Mouse (Mus musculus) testis, adult 2 months (tissue): ENCODE results near the gene Fam184b. TPM values are rescaled to one million over a fixed set of nuclear protein-coding genes. Genes with fewer than 3 reads are reported as not detected.
A peak's percentile ranks its signal among the peaks of the same experiment; 100 is the strongest.

Experiments
- H3K27ac ChIP-seq: fragments of 200-500 bp; 2 replicates; pipeline ENCODE4 v1.5.1; 2012; ENCODE audit warnings: low read depth, low read length; ENCODE audit not compliant: control insufficient read depth, insufficient read depth
- H3K27me3 ChIP-seq: fragments of 200-500 bp; 2 replicates; pipeline ENCODE4 v1.6.1; 2012; ENCODE audit warnings: mild to moderate bottlenecking, low read length, moderate library complexity; ENCODE audit not compliant: control insufficient read depth, insufficient read depth
- H3K36me3 ChIP-seq: fragments of 200-500 bp; 2 replicates; pipeline ENCODE4 v1.6.1; 2012; ENCODE audit warnings: mild to moderate bottlenecking, low read length; ENCODE audit not compliant: control insufficient read depth, insufficient read depth
- H3K4me1 ChIP-seq: fragments of 200-500 bp; 2 replicates; pipeline ENCODE4 v1.6.1; 2012; ENCODE audit warnings: low read length; ENCODE audit not compliant: control insufficient read depth, insufficient read depth
- H3K4me3 ChIP-seq: fragments of 200-500 bp; 2 replicates; pipeline ENCODE4 v1.5.1; 2012; ENCODE audit warnings: low read depth, mild to moderate bottlenecking, low read length, moderate library complexity, mixed read lengths; ENCODE audit not compliant: control insufficient read depth
- CTCF ChIP-seq: fragments of 200-500 bp; IDR thresholded peaks from 2 replicates; pipeline ENCODE4 v1.5.1; 2012; ENCODE audit warnings: low read depth, mild to moderate bottlenecking, inconsistent platforms, low read length, moderate library complexity; ENCODE audit not compliant: control insufficient read depth, insufficient read depth, insufficient replicate concordance
- POLR2A ChIP-seq: fragments of 200-500 bp; IDR thresholded peaks from 2 replicates; pipeline ENCODE4 v1.6.1; 2012; ENCODE audit warnings: low read depth, mild to moderate bottlenecking, inconsistent platforms, low read length, moderate library complexity; ENCODE audit not compliant: control insufficient read depth
- polyA plus RNA-seq: library from polyadenylated mRNA; depleted of rRNA; stranded (reverse); fragments of >200 nt; gene quantifications from 2 replicates; pipeline ENCODE4 v1.2.3, GENCODE M21; 2012

Fam184b gene
- polyA plus RNA-seq, 1 experiment, result 0.21 TPM

DNA sequence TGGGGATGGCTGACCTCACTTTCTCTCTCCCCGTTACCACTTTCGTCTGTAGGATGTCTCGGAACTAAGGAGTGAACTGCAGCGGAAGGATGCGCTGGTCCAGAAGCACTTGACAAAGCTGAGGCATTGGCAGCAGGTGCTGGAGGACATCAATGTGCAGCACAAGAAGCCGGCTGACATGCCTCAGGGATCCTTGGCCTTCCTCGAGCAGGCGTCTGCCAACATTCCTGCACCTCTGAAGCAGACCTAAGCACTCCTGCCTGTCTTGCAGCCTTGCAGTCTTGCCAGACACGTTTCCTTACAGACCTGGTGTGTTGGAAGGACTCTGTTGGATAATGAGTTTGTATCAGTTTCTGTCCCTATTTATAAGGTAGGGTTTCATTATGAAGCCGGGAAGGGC, 114.3 kb downstream of the Fam184b start:
- no peak overlapping the region for H3K4me3 ChIP-seq
- no peak overlapping the region for H3K27ac ChIP-seq
- H3K27me3 ChIP-seq, result no peaks in the 10 kb centered on the region
- no peaks in the 10 kb centered on the region; the same call in none of the 2 replicates for H3K4me1 ChIP-seq
- peaks cover 3% of the 10 kb centered on the region for H3K36me3 ChIP-seq
- TF ChIP-seq CTCF (no peak), POLR2A (no peak)

GRCm38 (mm10) chr5:45521601-45522000, 117.8 kb downstream of the Fam184b start:
- no peak overlapping the region for H3K27ac ChIP-seq
- peak overlapping the region; percentile 17 for H3K4me3 ChIP-seq
- peaks cover 2% of the 10 kb centered on the region for H3K4me1 ChIP-seq
- peaks cover 3% of the 10 kb centered on the region; the same call in 1 of the 2 replicates for H3K36me3 ChIP-seq
- no peak for TF ChIP-seq POLR2A
- TF ChIP-seq CTCF, result no peak
- H3K27me3 ChIP-seq, result no peaks in the 10 kb centered on the region

DNA sequence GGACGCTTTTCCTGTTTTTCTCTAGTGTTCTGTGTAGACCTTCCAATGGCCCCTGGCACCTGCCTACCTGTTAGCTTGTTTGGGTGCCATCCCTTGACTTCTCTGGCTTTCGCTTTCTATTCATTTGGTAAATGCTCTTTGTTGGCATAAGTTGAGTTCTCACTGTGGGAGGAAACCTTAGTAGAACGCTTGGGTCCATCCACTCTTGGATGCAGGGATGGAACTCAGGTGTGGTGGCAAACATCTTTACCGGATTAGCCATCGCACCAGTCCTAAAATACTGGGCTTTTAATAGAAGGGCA, 118.7 kb downstream of the Fam184b start:
- no peaks in the 10 kb centered on the region for H3K27me3 ChIP-seq
- H3K4me1 ChIP-seq, result peaks cover 2% of the 10 kb centered on the region
- TF ChIP-seq CTCF (no peak), POLR2A (no peak)
- peak overlapping the region; percentile 83 for H3K27ac ChIP-seq
- H3K4me3 ChIP-seq, result peak overlapping the region; percentile 90
- peaks cover 3% of the 10 kb centered on the region; the same call in 1 of the 2 replicates for H3K36me3 ChIP-seq

GRCm38 (mm10) chr5:45519960-45520808, 119.2 kb downstream of the Fam184b start, which contains the start of gene Med28:
TSS of gene Med28 (plus strand) at chr5:45520229.
- TF ChIP-seq CTCF (no peak), POLR2A (peak; percentile 88)
- Histone ChIP-seq H3K27ac (peak within 1 kb of the TSS; percentile 83), H3K4me1 (peaks cover 2% of the 10 kb centered on the region), H3K4me3 (peak within 1 kb of the TSS; percentile 90), H3K27me3 (no peaks in the 10 kb centered on the region), H3K36me3 (peaks cover 3% of the 10 kb centered on the region; the same call in 1 of the 2 replicates)

GRCm38 (mm10) chr5:45515151-45515743, 124.2 kb downstream of the Fam184b start:
- peaks cover 2% of the 10 kb centered on the region; the same call in 1 of the 2 replicates for H3K4me1 ChIP-seq
- no peak overlapping the region for H3K27ac ChIP-seq
- no peaks in the 10 kb centered on the region for H3K27me3 ChIP-seq
- no peak for TF ChIP-seq POLR2A
- TF ChIP-seq CTCF, result no peak
- no peak overlapping the region for H3K4me3 ChIP-seq
- no peaks in the 10 kb centered on the region for H3K36me3 ChIP-seq

DNA sequence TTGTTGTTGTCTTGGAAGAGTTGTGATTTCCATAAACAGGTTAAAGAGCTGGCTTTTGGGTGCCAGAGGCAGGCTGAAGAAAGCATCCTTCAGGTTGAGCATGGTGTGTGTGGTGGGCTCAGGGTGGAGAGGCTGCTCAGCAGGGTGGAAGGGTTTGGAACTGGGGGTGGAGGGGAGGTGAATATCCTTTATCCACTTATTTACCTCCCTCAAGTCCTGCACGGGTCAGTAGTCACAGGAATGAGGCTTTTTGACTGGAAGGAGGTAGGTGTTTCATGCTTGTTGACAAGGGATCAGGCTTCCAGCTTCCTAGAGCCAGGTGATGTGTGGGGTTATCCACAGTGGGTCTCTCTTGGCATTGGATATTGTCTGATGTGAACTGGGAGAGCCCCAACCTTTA, 124.8 kb downstream of the Fam184b start:
- Histone ChIP-seq H3K27me3 (no peaks in the 10 kb centered on the region), H3K4me3 (no peak overlapping the region), H3K4me1 (no peaks in the 10 kb centered on the region; the same call in 1 of the 2 replicates), H3K27ac (no peak overlapping the region), H3K36me3 (peaks cover 1% of the 10 kb centered on the region)
- no peak for TF ChIP-seq POLR2A
- TF ChIP-seq CTCF, result no peak

GRCm38 (mm10) chr5:45513511-45513910, 125.9 kb downstream of the Fam184b start:
- Histone ChIP-seq H3K36me3 (peaks cover 2% of the 10 kb centered on the region), H3K27me3 (no peaks in the 10 kb centered on the region), H3K4me1 (no peaks in the 10 kb centered on the region), H3K4me3 (no peak overlapping the region), H3K27ac (no peak overlapping the region)
- no peak for TF ChIP-seq POLR2A
- TF ChIP-seq CTCF, result no peak
